Mouse (Mus musculus) limb, embryonic 15.5 days (tissue): ENCODE results near the gene Fgf2. TPM values are rescaled to one million over a fixed set of nuclear protein-coding genes. Genes with fewer than 3 reads are reported as not detected.

Experiments
- ATAC-seq: fragments of 200-750 bp; cut with Nextera tagmentation; 2 replicates; pipeline ENCODE4 v1.8.0; 2017; ENCODE audit warnings: low read depth, moderate TSS enrichment; ENCODE audit not compliant: insufficient number of reproducible peaks, low FRiP score, low TSS enrichment
- H3K27ac ChIP-seq: fragments of 300-500 bp; sonication (generic); 2 replicates; pipeline ENCODE4 v1.5.1; 2015; ENCODE audit warnings: moderate library complexity, mild to moderate bottlenecking, inconsistent platforms
- H3K27me3 ChIP-seq: fragments of 300-500 bp; sonication (generic); 2 replicates; pipeline ENCODE4 v1.6.1; 2015; ENCODE audit warnings: inconsistent platforms
- H3K36me3 ChIP-seq: fragments of 300-500 bp; sonication (generic); 2 replicates; pipeline ENCODE4 v1.6.1; 2015; ENCODE audit warnings: inconsistent platforms
- H3K4me1 ChIP-seq: fragments of 300-500 bp; sonication (generic); 2 replicates; pipeline ENCODE4 v1.6.1; 2015; ENCODE audit warnings: inconsistent platforms
- H3K4me2 ChIP-seq: fragments of 300-500 bp; sonication (generic); 2 replicates; pipeline ENCODE4 v1.6.1; 2015; ENCODE audit warnings: mild to moderate bottlenecking, inconsistent platforms
- H3K4me3 ChIP-seq: fragments of 300-500 bp; sonication (generic); 2 replicates; pipeline ENCODE4 v1.5.1; 2015; ENCODE audit warnings: mild to moderate bottlenecking, inconsistent platforms
- H3K9ac ChIP-seq: fragments of 300-500 bp; sonication (generic); 2 replicates; pipeline ENCODE4 v1.6.1; 2015; ENCODE audit warnings: inconsistent platforms
- H3K9me3 ChIP-seq: fragments of 300-500 bp; sonication (generic); 2 replicates; pipeline ENCODE4 v1.6.1; 2016; ENCODE audit warnings: inconsistent platforms
- whole genome bisulfite sequencing: fragments of 180-500 bp; shearing (Covaris S2); methylation state at CpG from one replicate; pipeline ENCODE4 v1.1.7; 2015; 5-methylcytosine and 5-hydroxymethylcytosine counted together
- polyA plus RNA-seq: library from polyadenylated mRNA; unstranded; fragments of >200 nt; fragmentation: Nextera tagmentation; extraction: Ambion mirVana; gene quantifications from 2 replicates; pipeline ENCODE4 v1.2.1, GENCODE M21; 2015

Gene Fgf2
- polyA plus RNA-seq, 1 experiment from 2014 or later: 7.5 TPM

GRCm38 (mm10) chr3:37365144-37365543, 17.0 kb downstream of the Fgf2 start:
- Histone ChIP-seq H3K4me2 (no peak overlapping the region), H3K27ac (no peak overlapping the region), H3K4me1 (peaks cover 18% of the 10 kb centered on the region), H3K9ac (no peak overlapping the region), H3K4me3 (no peak overlapping the region), H3K9me3 (no peaks in the 10 kb centered on the region), H3K27me3 (no peaks in the 10 kb centered on the region), H3K36me3 (no peaks in the 10 kb centered on the region)
- ATAC-seq: no peak
- 81% methylated on average over 4 of the region's 4 CpGs for WGBS

- WGBS: 28% methylated on average over 3 of the region's 3 CpGs
- H3K36me3 ChIP-seq: no peaks in the 10 kb centered on the region
- no peak overlapping the region for H3K27ac ChIP-seq
- no peak overlapping the region for H3K9ac ChIP-seq
- no peaks in the 10 kb centered on the region for H3K9me3 ChIP-seq
- ATAC-seq: no peak
- H3K27me3 ChIP-seq: no peaks in the 10 kb centered on the region
- H3K4me2 ChIP-seq: no peak overlapping the region
- H3K4me3 ChIP-seq: no peak overlapping the region
- H3K4me1 ChIP-seq: peaks cover 16% of the 10 kb centered on the region
These were observed 17.8 kb downstream of the Fgf2 start for GRCm38 (mm10) chr3:37365976-37366375.

GRCm38 (mm10) chr3:37366381-37367053, 18.4 kb downstream of the Fgf2 start:
- 55% methylated on average over 4 of the region's 4 CpGs for WGBS
- no peak for ATAC-seq
- H3K9me3 ChIP-seq: no peaks in the 10 kb centered on the region
- no peak overlapping the region for H3K4me3 ChIP-seq
- H3K36me3 ChIP-seq: no peaks in the 10 kb centered on the region
- H3K27me3 ChIP-seq: no peaks in the 10 kb centered on the region
- peaks cover 16% of the 10 kb centered on the region for H3K4me1 ChIP-seq
- no peak overlapping the region for H3K4me2 ChIP-seq
- no peak overlapping the region for H3K9ac ChIP-seq
- no peak overlapping the region for H3K27ac ChIP-seq

DNA sequence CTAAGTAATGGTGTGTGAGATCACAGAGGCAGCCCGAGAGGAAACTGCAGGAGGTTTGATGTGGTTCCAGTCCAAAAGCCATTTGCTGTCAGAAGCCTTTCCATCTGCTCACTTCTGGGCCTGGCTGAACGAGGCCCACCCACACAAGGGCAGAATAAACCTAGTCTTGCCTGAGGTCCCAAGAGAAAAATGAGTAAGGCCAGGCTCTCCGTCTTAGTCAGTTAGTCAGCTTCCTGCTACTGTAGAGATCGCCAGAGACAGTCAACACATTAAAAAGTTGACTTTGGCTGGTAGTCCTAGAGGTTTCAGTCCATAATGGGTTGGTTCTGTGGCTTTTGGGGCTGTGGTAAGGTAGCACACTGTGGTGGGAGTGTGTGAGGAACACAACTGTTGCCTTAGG, 22.3 kb downstream of the Fgf2 start:
- H3K4me1 ChIP-seq: peaks cover 31% of the 10 kb centered on the region
- ATAC-seq: peak; percentile 49; the same call in 1 of the 2 replicates
- no peaks in the 10 kb centered on the region for H3K27me3 ChIP-seq
- no peaks in the 10 kb centered on the region for H3K9me3 ChIP-seq
- H3K9ac ChIP-seq: no peak overlapping the region
- 30% methylated on average over 4 of the region's 4 CpGs for WGBS
- H3K4me2 ChIP-seq: no peak overlapping the region
- no peak overlapping the region for H3K27ac ChIP-seq
- no peaks in the 10 kb centered on the region for H3K36me3 ChIP-seq
- H3K4me3 ChIP-seq: no peak overlapping the region

DNA sequence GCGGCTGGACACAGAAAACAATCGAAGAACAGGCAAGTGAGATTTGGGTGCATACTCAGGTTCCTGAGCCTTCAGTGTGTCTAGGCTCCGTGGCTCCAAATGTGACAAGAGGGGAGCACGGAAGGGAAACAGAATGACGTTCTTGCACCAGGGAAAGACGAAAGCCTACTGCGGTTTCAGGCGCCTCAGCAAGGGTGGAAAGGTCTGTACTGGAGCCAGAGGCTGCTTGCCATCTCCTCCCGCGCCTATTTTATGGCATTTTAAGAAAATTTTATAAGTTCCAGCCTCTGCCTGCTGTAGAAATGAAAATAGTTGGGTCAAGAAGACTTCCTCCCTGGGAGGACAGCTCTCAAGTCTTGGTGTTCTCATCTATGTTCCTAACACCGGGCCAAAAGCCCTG, 25.6 kb downstream of the Fgf2 start:
- H3K36me3 ChIP-seq: peaks cover 2% of the 10 kb centered on the region; the same call in 1 of the 2 replicates
- H3K4me3 ChIP-seq: no peak overlapping the region
- no peak overlapping the region; the same call in 1 of the 2 replicates for H3K4me2 ChIP-seq
- no peaks in the 10 kb centered on the region for H3K9me3 ChIP-seq
- peak overlapping the region; percentile 88 for H3K27ac ChIP-seq
- H3K9ac ChIP-seq: no peak overlapping the region
- ATAC-seq: peak; percentile 54; the same call in 1 of the 2 replicates
- H3K4me1 ChIP-seq: peaks cover 35% of the 10 kb centered on the region
- no peaks in the 10 kb centered on the region for H3K27me3 ChIP-seq
- 38% methylated on average over 11 of the region's 11 CpGs for WGBS

DNA sequence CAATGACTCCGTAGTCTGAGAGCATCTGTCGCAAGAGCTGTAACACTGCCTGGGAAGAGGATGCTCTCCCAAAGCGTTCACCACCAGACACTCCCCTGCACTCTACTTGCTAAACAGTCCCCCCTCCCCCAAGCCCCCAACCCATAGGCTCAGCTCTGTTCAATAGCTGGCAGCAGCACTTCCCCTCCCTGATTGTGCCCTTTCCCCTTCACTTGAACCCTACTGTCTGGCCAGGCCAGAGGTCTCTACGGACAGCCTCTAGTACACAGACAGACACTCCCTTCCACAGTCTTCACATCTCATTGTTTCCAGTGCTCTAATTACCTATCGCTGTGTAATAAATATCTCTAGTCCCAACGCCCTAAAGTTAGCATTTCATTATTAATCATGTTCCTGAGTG, 29.8 kb downstream of the Fgf2 start:
- peaks cover 56% of the 10 kb centered on the region for H3K4me1 ChIP-seq
- H3K9me3 ChIP-seq: no peaks in the 10 kb centered on the region
- peak overlapping the region; percentile 88; the same call in 1 of the 2 replicates for H3K27ac ChIP-seq
- 68% methylated on average over 6 of the region's 6 CpGs for WGBS
- H3K27me3 ChIP-seq: no peaks in the 10 kb centered on the region
- H3K4me3 ChIP-seq: no peak overlapping the region
- H3K4me2 ChIP-seq: no peak overlapping the region
- H3K36me3 ChIP-seq: peaks cover 2% of the 10 kb centered on the region; the same call in 1 of the 2 replicates
- H3K9ac ChIP-seq: no peak overlapping the region
- no peak for ATAC-seq

DNA sequence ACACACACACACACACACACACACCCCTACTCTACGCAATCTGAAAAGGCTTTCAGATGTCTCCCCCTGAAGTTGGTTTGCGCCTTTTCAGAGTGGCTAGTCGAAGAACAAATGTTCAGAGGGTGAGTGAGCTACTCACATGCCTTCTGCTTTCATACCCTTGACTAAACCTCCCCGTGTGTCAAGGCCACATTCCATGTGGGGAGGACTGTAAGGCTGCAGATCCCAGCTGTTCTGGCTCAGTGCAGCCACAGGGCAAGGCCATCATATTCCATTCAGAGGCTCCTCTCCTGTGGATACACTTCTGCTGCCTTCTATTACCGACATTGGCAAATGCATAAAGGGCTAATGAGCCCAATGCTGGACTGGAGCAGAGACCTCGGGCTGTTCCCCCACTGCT, 30.3 kb downstream of the Fgf2 start:
- H3K36me3 ChIP-seq: peaks cover 2% of the 10 kb centered on the region; the same call in 1 of the 2 replicates
- peaks cover 59% of the 10 kb centered on the region for H3K4me1 ChIP-seq
- H3K9ac ChIP-seq: no peak overlapping the region
- H3K4me2 ChIP-seq: no peak overlapping the region
- H3K27me3 ChIP-seq: no peaks in the 10 kb centered on the region
- ATAC-seq: no peak
- WGBS: 56% methylated on average over 6 of the region's 6 CpGs
- peak overlapping the region; percentile 88 for H3K27ac ChIP-seq
- no peak overlapping the region for H3K4me3 ChIP-seq
- no peaks in the 10 kb centered on the region for H3K9me3 ChIP-seq

DNA sequence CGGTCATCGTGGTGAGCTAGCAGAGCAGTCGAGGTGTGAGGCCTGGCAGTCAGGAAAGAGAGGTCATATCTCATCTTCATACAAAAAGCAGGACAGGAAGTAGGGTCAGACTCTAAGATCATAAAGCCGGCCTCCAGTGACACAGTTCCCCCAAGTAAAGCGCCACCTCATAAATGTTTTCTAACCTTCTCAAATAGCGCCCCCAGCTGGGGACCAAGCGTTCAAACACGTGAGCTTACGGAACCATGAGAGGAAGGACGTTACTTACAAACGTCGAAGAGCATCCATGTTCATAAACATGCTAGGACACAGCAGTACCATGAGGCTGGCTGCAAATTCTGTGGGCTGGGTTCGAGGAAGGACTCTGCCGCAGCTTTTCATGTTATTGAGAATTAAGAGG, 31.1 kb downstream of the Fgf2 start:
- Histone ChIP-seq H3K4me2 (no peak overlapping the region), H3K4me1 (peaks cover 58% of the 10 kb centered on the region), H3K9me3 (no peaks in the 10 kb centered on the region), H3K9ac (no peak overlapping the region), H3K27ac (peak overlapping the region; percentile 88), H3K4me3 (no peak overlapping the region), H3K27me3 (no peaks in the 10 kb centered on the region), H3K36me3 (peaks cover 2% of the 10 kb centered on the region; the same call in 1 of the 2 replicates)
- ATAC-seq: no peak
- 75% methylated on average over 14 of the region's 14 CpGs for WGBS

- H3K36me3 ChIP-seq: peaks cover 2% of the 10 kb centered on the region; the same call in 1 of the 2 replicates
- H3K27me3 ChIP-seq: no peaks in the 10 kb centered on the region
- peak; percentile 87 for ATAC-seq
- peak overlapping the region; percentile 88 for H3K27ac ChIP-seq
- H3K4me2 ChIP-seq: peak overlapping the region; percentile 15; the same call in 1 of the 2 replicates
- H3K9ac ChIP-seq: peak overlapping the region; percentile 18; the same call in 1 of the 2 replicates
- 31% methylated on average over 18 of the region's 18 CpGs for WGBS
- H3K9me3 ChIP-seq: no peaks in the 10 kb centered on the region
- no peak overlapping the region for H3K4me3 ChIP-seq
- peaks cover 60% of the 10 kb centered on the region for H3K4me1 ChIP-seq
These were observed 32.1 kb downstream of the Fgf2 start for GRCm38 (mm10) chr3:37379930-37380881.

- no peak for ATAC-seq
- Histone ChIP-seq H3K4me3 (no peak overlapping the region), H3K9me3 (no peaks in the 10 kb centered on the region), H3K27me3 (no peaks in the 10 kb centered on the region), H3K36me3 (peaks cover 2% of the 10 kb centered on the region; the same call in 1 of the 2 replicates), H3K4me2 (no peak overlapping the region), H3K4me1 (peaks cover 60% of the 10 kb centered on the region), H3K9ac (no peak overlapping the region), H3K27ac (peak overlapping the region; percentile 88; the same call in 1 of the 2 replicates)
- WGBS: 48% methylated on average over 6 of the region's 6 CpGs
These were observed 33.3 kb downstream of the Fgf2 start for GRCm38 (mm10) chr3:37381457-37381856.

DNA sequence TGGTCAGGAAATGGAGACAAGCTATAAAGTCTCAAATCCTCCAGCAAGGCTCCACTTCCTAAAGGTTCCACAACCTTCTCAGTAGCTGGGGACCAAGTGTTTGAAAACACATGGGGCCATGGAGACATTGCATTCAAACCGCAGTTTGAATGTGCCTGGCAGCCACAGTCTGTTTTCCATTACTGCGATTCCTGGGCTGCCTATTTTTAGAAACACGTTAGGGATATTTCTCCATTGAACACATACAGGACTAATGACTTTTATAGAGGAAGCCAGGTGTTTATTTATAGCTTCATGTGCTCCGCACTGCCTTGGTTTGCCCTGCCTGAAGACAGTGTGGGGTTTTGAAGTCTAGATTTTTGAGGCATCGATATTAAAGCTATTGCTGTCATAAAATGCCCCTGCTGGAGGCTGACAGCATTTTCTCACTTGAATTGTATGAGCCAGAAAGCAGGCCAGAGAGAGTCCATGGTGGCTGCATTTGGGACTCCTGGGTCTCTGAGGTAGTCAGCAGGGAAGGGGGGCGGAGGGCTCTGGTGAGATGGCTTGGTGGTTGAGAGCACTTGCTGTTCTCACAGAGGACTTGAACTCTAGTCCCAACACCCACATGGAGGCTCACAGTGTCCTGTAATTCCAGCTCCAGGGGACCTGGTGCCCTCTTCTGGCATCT, 35.1 kb downstream of the Fgf2 start:
- H3K4me1 ChIP-seq: peaks cover 52% of the 10 kb centered on the region
- no peaks in the 10 kb centered on the region for H3K27me3 ChIP-seq
- H3K36me3 ChIP-seq: no peaks in the 10 kb centered on the region
- 23% methylated on average over 6 of the region's 6 CpGs for WGBS
- no peak overlapping the region for H3K9ac ChIP-seq
- peak; percentile 54 for ATAC-seq
- no peak overlapping the region for H3K4me3 ChIP-seq
- H3K4me2 ChIP-seq: no peak overlapping the region
- no peaks in the 10 kb centered on the region for H3K9me3 ChIP-seq
- peak overlapping the region; percentile 89 for H3K27ac ChIP-seq
